Mouse (Mus musculus): ENCODE results near the gene Zfp639. TPM values are rescaled to one million over a fixed set of nuclear protein-coding genes. Genes with fewer than 3 reads are reported as not detected.

The Zfp639 gene
- polyA plus RNA-seq, 1 experiment from 2014 or later, result 48.4 TPM

- H3K9me3 ChIP-seq (ENCODE audit: control insufficient read depth, low read length), result no peaks in the 10 kb centered on the region
- 82% methylated on average over 3 of the region's 3 CpGs for WGBS
- DNase-seq (ENCODE audit: low spot score) (no peak), ATAC-seq (ENCODE audit: insufficient read depth, low FRiP score, low TSS enrichment) (no peak)
- no peak overlapping the region for H3K4me3 ChIP-seq (ENCODE audit: low read depth, low read length)
- H3K36me3 ChIP-seq (ENCODE audit: control insufficient read depth, insufficient read depth, low read length), result no peaks in the 10 kb centered on the region
- H3K9ac ChIP-seq (ENCODE audit: low read length), result no peak overlapping the region
- H3K4me2 ChIP-seq (ENCODE audit: low read depth), result no peak overlapping the region
- H3K4me1 ChIP-seq (ENCODE audit: control insufficient read depth, insufficient read depth, low read length), result no peaks in the 10 kb centered on the region
- H3K27me3 ChIP-seq (ENCODE audit: control insufficient read depth, insufficient read depth, low read length), result no peaks in the 10 kb centered on the region
- H3K27ac ChIP-seq (ENCODE audit: low read depth, low read length), result no peak overlapping the region
Measured at GRCm38 (mm10) chr3:32483035-32483434, 27.0 kb upstream of the Zfp639 start.

GRCm38 (mm10) chr3:32486543-32486942, 23.5 kb upstream of the Zfp639 start:
- Histone ChIP-seq H3K9ac (ENCODE audit: low read length) (no peak overlapping the region), H3K4me1 (ENCODE audit: control insufficient read depth, insufficient read depth, low read length) (no peaks in the 10 kb centered on the region), H3K4me2 (ENCODE audit: low read depth) (no peak overlapping the region), H3K9me3 (ENCODE audit: control insufficient read depth, low read length) (no peaks in the 10 kb centered on the region), H3K27me3 (ENCODE audit: control insufficient read depth, insufficient read depth, low read length) (no peaks in the 10 kb centered on the region), H3K36me3 (ENCODE audit: control insufficient read depth, insufficient read depth, low read length) (no peaks in the 10 kb centered on the region), H3K4me3 (ENCODE audit: low read depth, low read length) (no peak overlapping the region), H3K27ac (ENCODE audit: low read depth, low read length) (no peak overlapping the region)
- DNase-seq (ENCODE audit: low spot score) (no peak), ATAC-seq (ENCODE audit: insufficient read depth, low FRiP score, low TSS enrichment) (no peak)
- 88% methylated on average over 4 of the region's 4 CpGs for WGBS

GRCm38 (mm10) chr3:32488172-32488571, 21.9 kb upstream of the Zfp639 start:
- H3K4me2 ChIP-seq (ENCODE audit: low read depth), result no peak overlapping the region
- no peak overlapping the region for H3K4me3 ChIP-seq (ENCODE audit: low read depth, low read length)
- H3K27me3 ChIP-seq (ENCODE audit: control insufficient read depth, insufficient read depth, low read length), result no peaks in the 10 kb centered on the region
- H3K9me3 ChIP-seq (ENCODE audit: control insufficient read depth, low read length), result no peaks in the 10 kb centered on the region
- no peaks in the 10 kb centered on the region for H3K4me1 ChIP-seq (ENCODE audit: control insufficient read depth, insufficient read depth, low read length)
- DNase-seq (ENCODE audit: low spot score) (no peak), ATAC-seq (ENCODE audit: insufficient read depth, low FRiP score, low TSS enrichment) (no peak)
- H3K9ac ChIP-seq (ENCODE audit: low read length), result no peak overlapping the region
- H3K27ac ChIP-seq (ENCODE audit: low read depth, low read length), result no peak overlapping the region
- WGBS, result 82% methylated on average over 6 of the region's 6 CpGs
- no peaks in the 10 kb centered on the region for H3K36me3 ChIP-seq (ENCODE audit: control insufficient read depth, insufficient read depth, low read length)

- H3K4me1 ChIP-seq (ENCODE audit: control insufficient read depth, insufficient read depth, low read length), result no peaks in the 10 kb centered on the region
- no peaks in the 10 kb centered on the region for H3K27me3 ChIP-seq (ENCODE audit: control insufficient read depth, insufficient read depth, low read length)
- H3K4me2 ChIP-seq (ENCODE audit: low read depth), result no peak overlapping the region
- no peak for DNase-seq (ENCODE audit: low spot score)
- 69% methylated on average over 15 of the region's 15 CpGs for WGBS
- no peak overlapping the region for H3K4me3 ChIP-seq (ENCODE audit: low read depth, low read length)
- no peaks in the 10 kb centered on the region for H3K9me3 ChIP-seq (ENCODE audit: control insufficient read depth, low read length)
- H3K36me3 ChIP-seq (ENCODE audit: control insufficient read depth, insufficient read depth, low read length), result no peaks in the 10 kb centered on the region
- ATAC-seq (ENCODE audit: insufficient read depth, low FRiP score, low TSS enrichment), result no peak
- H3K27ac ChIP-seq (ENCODE audit: low read depth, low read length), result no peak overlapping the region
- no peak overlapping the region for H3K9ac ChIP-seq (ENCODE audit: low read length)
Measured at GRCm38 (mm10) chr3:32490076-32490927, 19.8 kb upstream of the Zfp639 start.

GRCm38 (mm10) chr3:32490928-32491315, 19.1 kb upstream of the Zfp639 start:
- ATAC-seq (ENCODE audit: insufficient read depth, low FRiP score, low TSS enrichment), result no peak
- Histone ChIP-seq H3K4me3 (ENCODE audit: low read depth, low read length) (no peak overlapping the region), H3K4me1 (ENCODE audit: control insufficient read depth, insufficient read depth, low read length) (no peaks in the 10 kb centered on the region), H3K9ac (ENCODE audit: low read length) (no peak overlapping the region), H3K9me3 (ENCODE audit: control insufficient read depth, low read length) (no peaks in the 10 kb centered on the region), H3K36me3 (ENCODE audit: control insufficient read depth, insufficient read depth, low read length) (no peaks in the 10 kb centered on the region), H3K27me3 (ENCODE audit: control insufficient read depth, insufficient read depth, low read length) (no peaks in the 10 kb centered on the region), H3K4me2 (ENCODE audit: low read depth) (no peak overlapping the region), H3K27ac (ENCODE audit: low read depth, low read length) (no peak overlapping the region)
- DNase-seq (ENCODE audit: low spot score), result no peak

GRCm38 (mm10) chr3:32492097-32493090, 17.7 kb upstream of the Zfp639 start, which contains the start of gene Kcnmb3:
Gene Kcnmb3, minus strand, starts transcription at chr3:32492231.
- Histone ChIP-seq H3K9me3 (ENCODE audit: control insufficient read depth, low read length) (no peaks in the 10 kb centered on the region), H3K9ac (ENCODE audit: low read length) (no peak within 1 kb of the TSS), H3K4me3 (ENCODE audit: low read depth, low read length) (no peak within 1 kb of the TSS), H3K4me2 (ENCODE audit: low read depth) (no peak within 1 kb of the TSS), H3K27ac (ENCODE audit: low read depth, low read length) (no peak within 1 kb of the TSS), H3K4me1 (ENCODE audit: control insufficient read depth, insufficient read depth, low read length) (no peaks in the 10 kb centered on the region), H3K27me3 (ENCODE audit: control insufficient read depth, insufficient read depth, low read length) (no peaks in the 10 kb centered on the region), H3K36me3 (ENCODE audit: control insufficient read depth, insufficient read depth, low read length) (no peaks in the 10 kb centered on the region)
- ATAC-seq (ENCODE audit: insufficient read depth, low FRiP score, low TSS enrichment) (no peak), DNase-seq (ENCODE audit: low spot score) (no peak)
- WGBS, result 82% methylated on average over 11 of the region's 11 CpGs

- Histone ChIP-seq H3K4me1 (ENCODE audit: control insufficient read depth, insufficient read depth, low read length) (no peaks in the 10 kb centered on the region), H3K4me2 (ENCODE audit: low read depth) (no peak overlapping the region), H3K36me3 (ENCODE audit: control insufficient read depth, insufficient read depth, low read length) (no peaks in the 10 kb centered on the region), H3K27ac (ENCODE audit: low read depth, low read length) (no peak overlapping the region), H3K27me3 (ENCODE audit: control insufficient read depth, insufficient read depth, low read length) (no peaks in the 10 kb centered on the region), H3K9ac (ENCODE audit: low read length) (no peak overlapping the region), H3K9me3 (ENCODE audit: control insufficient read depth, low read length) (no peaks in the 10 kb centered on the region), H3K4me3 (ENCODE audit: low read depth, low read length) (no peak overlapping the region)
- ATAC-seq (ENCODE audit: insufficient read depth, low FRiP score, low TSS enrichment), result no peak
- no peak for DNase-seq (ENCODE audit: low spot score)
- 90% methylated on average over 8 of the region's 8 CpGs for WGBS
Measured at GRCm38 (mm10) chr3:32494387-32495087, 15.5 kb upstream of the Zfp639 start.

GRCm38 (mm10) chr3:32495088-32495770, 14.8 kb upstream of the Zfp639 start:
- WGBS, result 55% methylated on average over 8 of the region's 8 CpGs
- no peak for ATAC-seq (ENCODE audit: insufficient read depth, low FRiP score, low TSS enrichment)
- no peak overlapping the region for H3K4me2 ChIP-seq (ENCODE audit: low read depth)
- no peak overlapping the region for H3K9ac ChIP-seq (ENCODE audit: low read length)
- no peak overlapping the region for H3K4me3 ChIP-seq (ENCODE audit: low read depth, low read length)
- H3K27me3 ChIP-seq (ENCODE audit: control insufficient read depth, insufficient read depth, low read length), result no peaks in the 10 kb centered on the region
- no peak overlapping the region for H3K27ac ChIP-seq (ENCODE audit: low read depth, low read length)
- no peaks in the 10 kb centered on the region for H3K9me3 ChIP-seq (ENCODE audit: control insufficient read depth, low read length)
- no peaks in the 10 kb centered on the region for H3K4me1 ChIP-seq (ENCODE audit: control insufficient read depth, insufficient read depth, low read length)
- DNase-seq (ENCODE audit: low spot score), result no peak
- no peaks in the 10 kb centered on the region for H3K36me3 ChIP-seq (ENCODE audit: control insufficient read depth, insufficient read depth, low read length)
